Mouse (Mus musculus): Measurements from ENCODE around the gene Ap1g2.

DNA sequence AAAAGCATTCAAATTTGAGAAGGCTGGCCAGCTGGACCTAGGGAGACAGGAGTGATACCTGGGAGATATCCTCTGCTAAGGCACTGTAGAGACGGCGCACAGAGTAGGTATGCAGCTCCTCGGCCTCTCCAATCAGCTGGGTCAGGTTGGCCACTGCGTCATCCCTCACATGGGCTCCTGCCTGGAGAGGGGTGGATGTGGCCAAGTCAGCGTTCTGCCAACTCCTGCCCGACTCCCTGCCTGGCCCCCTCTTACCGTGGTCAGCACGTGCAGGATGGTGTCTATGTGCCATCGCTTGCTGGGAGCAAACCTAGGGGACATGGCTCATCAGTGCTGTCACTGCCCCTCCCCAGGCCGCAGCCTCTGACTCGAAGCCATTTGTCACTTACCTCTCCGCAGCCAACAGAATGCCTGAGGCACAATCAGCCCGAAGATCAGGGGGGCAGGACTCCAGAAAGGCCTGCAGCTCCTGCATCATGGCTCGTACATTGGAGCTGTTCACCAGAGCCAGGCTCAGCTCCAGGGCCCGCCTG, 4.1 kb downstream of the Ap1g2 start:
- TF ChIP-seq CTCF (conservative IDR thresholded peaks at IDR 0.05; ENCODE audit: low read length) (no peak), NANOG (IDR thresholded peaks at IDR 0.05; ENCODE audit: borderline replicate concordance, low read length) (no peak)

All from E14TG2a.4 (cell line).